In genomic region chr4:150625425-150625824, GRCm38 (mm10) we compare ENCODE assay signal across 9 mouse cellular contexts. TPM values are rescaled to one million over a fixed set of nuclear protein-coding genes. Genes with fewer than 3 reads are reported as not detected.
DNase-seq lines count a peak whose midpoint lies in the region; ATAC-seq lines count a peak whose summit lies in the region.
"Had no signal": no experiment of that assay in that cellular context is flagged by ENCODE, and none has a peak within 500 bp of the region (broad histone marks: within the 10 kb centered on the region; RNA-seq: fewer than 3 reads in every experiment).

No protein-coding gene starts in this region.

- DNase-seq in adipocyte (ENCODE audit: low spot score): peak; percentile 70
- peak; percentile 83 for DNase-seq in embryo, embryonic 10.5 days (ENCODE audit: low spot score)
- peak; percentile 62 to 73 for DNase-seq in lung, adult 18-20 months
- peak; percentile 68 to 69 for DNase-seq in urinary bladder, postnatal 36 days (ENCODE audit: low spot score in 2 of 2)

- H3K9ac ChIP-seq in heart, embryonic 13.5 days: no peak overlapping the region
- no peak overlapping the region for H3K9ac ChIP-seq in kidney, embryonic 16.5 days (replicated peaks; ENCODE audit: low read length)

- WGBS in heart, embryonic 13.5 days: 28% methylated on average over 1 of the region's 1 CpGs
- WGBS in kidney, embryonic 16.5 days: 28% methylated on average over 1 of the region's 1 CpGs

- ATAC-seq in CD4-positive, CD25-positive, alpha-beta regulatory T cell, adult 4 months: peak; percentile 42
- peak; percentile 12; the same call in 1 of the 2 replicates for ATAC-seq in heart, embryonic 13.5 days (ENCODE audit: extremely low read depth, insufficient number of reproducible peaks, low FRiP score, low TSS enrichment)
- peak; percentile 69 for ATAC-seq in kidney, embryonic 16.5 days (ENCODE audit: low FRiP score, low TSS enrichment)
- ATAC-seq in neutrophil, adult 5-6 weeks (ENCODE audit: extremely low read depth, insufficient number of reproducible peaks, low FRiP score, poor library complexity, severe bottlenecking): peak; percentile 59

- H3K4me3 ChIP-seq in heart, embryonic 13.5 days: no peak overlapping the region
- no peak overlapping the region for H3K4me3 ChIP-seq in kidney, embryonic 16.5 days (ENCODE audit: low read length)

- H3K4me1 ChIP-seq in heart, embryonic 13.5 days: peaks cover 13% of the 10 kb centered on the region; the same call in 1 of the 2 replicates
- peaks cover 5% of the 10 kb centered on the region; the same call in 1 of the 2 replicates for H3K4me1 ChIP-seq in kidney, embryonic 16.5 days (ENCODE audit: insufficient read depth, low read length)

- H3K27ac ChIP-seq in heart, embryonic 13.5 days (replicated peaks): no peak overlapping the region
- H3K27ac ChIP-seq in kidney, embryonic 16.5 days (ENCODE audit: low read length): no peak overlapping the region

- H3K36me3 ChIP-seq in heart, embryonic 13.5 days: peaks cover 29% of the 10 kb centered on the region
- peaks cover 15% of the 10 kb centered on the region for H3K36me3 ChIP-seq in kidney, embryonic 16.5 days (ENCODE audit: insufficient read depth, low read length)

- H3K27me3 ChIP-seq in heart, embryonic 13.5 days (replicated peaks): no peaks in the 10 kb centered on the region
- no peaks in the 10 kb centered on the region for H3K27me3 ChIP-seq in kidney, embryonic 16.5 days (ENCODE audit: insufficient read depth, low read length)

- no peaks in the 10 kb centered on the region for H3K9me3 ChIP-seq in heart, embryonic 13.5 days
- no peaks in the 10 kb centered on the region for H3K9me3 ChIP-seq in kidney, embryonic 16.5 days (ENCODE audit: low read length)

- H3K4me2 ChIP-seq in heart, embryonic 13.5 days: no peak overlapping the region
- no peak overlapping the region for H3K4me2 ChIP-seq in kidney, embryonic 16.5 days (replicated peaks; ENCODE audit: low read depth, low read length)

RNA-seq across cellular contexts. Expression of gene Slc45a1, which starts 26.5 kb away (rescaled TPM):
- not detected for polyA plus RNA-seq in CD4-positive, CD25-positive, alpha-beta regulatory T cell, adult 4 months (2017; shearing (Covaris generic))
- polyA plus RNA-seq in heart, embryonic 13.5 days (2015; fragmentation: Nextera tagmentation; extraction: Ambion mirVana): 0.05 and 0.08 TPM in 2 replicates
- polyA plus RNA-seq in kidney, embryonic 16.5 days (2015; fragmentation: Nextera tagmentation; extraction: Ambion mirVana): 0.12 and 0.17 TPM in 2 replicates
- not detected in 2 replicates for total RNA-seq in neutrophil, adult 5-6 weeks (2017)
- total RNA-seq: gastrocnemius, postnatal 4 days had no signal

Comparison
In these comparisons a context has a peak if more than half of its experiments do, and no peak if none do; other contexts are left out.
1. ATAC-seq: peak in every context shown above with its lines; median percentile 69 in kidney, embryonic 16.5 days; 59 in neutrophil, adult 5-6 weeks; 42 in CD4-positive, CD25-positive, alpha-beta regulatory T cell, adult 4 months; 12 in heart, embryonic 13.5 days.